Mouse (Mus musculus) C2C12 (cell line): ENCODE data around the gene Oxsm. TPM values are rescaled to one million over a fixed set of nuclear protein-coding genes. Genes with fewer than 3 reads are reported as not detected.

Experiments
- H3K27me3 ChIP-seq: one replicate; pipeline ENCODE4 v1.6.1; 2011; ENCODE audit not compliant: control insufficient read depth, insufficient read depth, insufficient read length
- H3K36me3 ChIP-seq: one replicate; pipeline ENCODE4 v1.6.1; 2011; ENCODE audit not compliant: control insufficient read depth, insufficient read depth
- H3K4me3 ChIP-seq: one replicate; pipeline ENCODE4 v1.5.1; 2011; ENCODE audit warnings: mild to moderate bottlenecking, control low read depth; ENCODE audit not compliant: poor library complexity, insufficient read depth, severe bottlenecking
- H3K79me2 ChIP-seq: one replicate; pipeline ENCODE4 v1.6.1; 2011; ENCODE audit not compliant: control insufficient read depth, insufficient read depth
- H3K79me3 ChIP-seq: one replicate; pipeline ENCODE4 v1.6.1; 2011; ENCODE audit warnings: low read depth, control low read depth
- H3ac ChIP-seq: one replicate; pipeline ENCODE3; 2011; ENCODE audit warnings: low read depth; ENCODE audit not compliant: control insufficient read depth, insufficient read length
- CEBPB ChIP-seq: IDR thresholded peaks from one replicate; pipeline ENCODE4 v1.6.1; 2011; ENCODE audit warnings: low read depth, mild to moderate bottlenecking, control low read depth, moderate library complexity
- CTCF ChIP-seq: IDR thresholded peaks from one replicate; pipeline ENCODE4 v1.5.1; 2011; ENCODE audit not compliant: control insufficient read depth, insufficient read depth, insufficient read length
- FOSL1 ChIP-seq: IDR thresholded peaks from one replicate; pipeline ENCODE4 v1.8.0; 2011; ENCODE audit warnings: mild to moderate bottlenecking, low read length; ENCODE audit not compliant: poor library complexity, insufficient read depth, severe bottlenecking
- MAX ChIP-seq: IDR thresholded peaks from one replicate; pipeline ENCODE4 v1.6.1; 2011; ENCODE audit warnings: mild to moderate bottlenecking, control low read depth
- MYOD1 ChIP-seq: IDR thresholded peaks from one replicate; pipeline ENCODE4 v1.6.1; 2011; ENCODE audit warnings: low read depth; ENCODE audit not compliant: control insufficient read depth, insufficient read length
- MYOG ChIP-seq: IDR thresholded peaks from one replicate; pipeline ENCODE4 v1.6.1; 2011; ENCODE audit not compliant: control insufficient read depth, insufficient read length; ENCODE audit errors: extremely low read depth
- USF1 ChIP-seq: IDR thresholded peaks from one replicate; pipeline ENCODE4 v1.6.1; 2011; ENCODE audit warnings: low read depth, mild to moderate bottlenecking, control low read depth, moderate library complexity
- polyA plus RNA-seq: library from polyadenylated mRNA; unstranded; fragments of >200 nt; fragmentation: generic; extraction: Trizol; gene quantifications from one replicate; pipeline ENCODE4 v1.2.1, GENCODE M21; 2012; ENCODE audit warnings: missing spikeins

The Oxsm gene
- polyA plus RNA-seq, 1 experiment = 3.6 TPM

- H3K4me3 ChIP-seq = no peak overlapping the region
- H3K79me3 ChIP-seq = no peaks in the 10 kb centered on the region
- no peaks in the 10 kb centered on the region for H3K79me2 ChIP-seq
- H3ac ChIP-seq = no peak overlapping the region
- no peaks in the 10 kb centered on the region for H3K36me3 ChIP-seq
- H3K27me3 ChIP-seq = no peaks in the 10 kb centered on the region
- TF ChIP-seq MAX = no peak
- TF ChIP-seq CEBPB = no peak
- TF ChIP-seq MYOD1 = no peak
- TF ChIP-seq CTCF = no peak
- TF ChIP-seq USF1 = no peak
- TF ChIP-seq FOSL1 = no peak
- no peak for TF ChIP-seq MYOG
Measured at GRCm38 (mm10) chr14:16279196-16279595, 29.6 kb upstream of the Oxsm start.

- Histone ChIP-seq H3K36me3 (no peaks in the 10 kb centered on the region), H3K79me3 (no peaks in the 10 kb centered on the region), H3K79me2 (no peaks in the 10 kb centered on the region), H3ac (no peak overlapping the region), H3K4me3 (no peak overlapping the region), H3K27me3 (no peaks in the 10 kb centered on the region)
- TF ChIP-seq USF1 = no peak
- no peak for TF ChIP-seq CTCF
- TF ChIP-seq CEBPB = no peak
- no peak for TF ChIP-seq MYOD1
- no peak for TF ChIP-seq MYOG
Measured at GRCm38 (mm10) chr14:16273677-16274076, 24.1 kb upstream of the Oxsm start.

GRCm38 (mm10) chr14:16269776-16270175 is 20.2 kb upstream of the Oxsm start:
- no peaks in the 10 kb centered on the region for H3K79me3 ChIP-seq
- no peaks in the 10 kb centered on the region for H3K36me3 ChIP-seq
- no peak for TF ChIP-seq USF1
- no peak for TF ChIP-seq MYOG
- no peak for TF ChIP-seq MYOD1
- no peak for TF ChIP-seq FOSL1
- H3K4me3 ChIP-seq = no peak overlapping the region
- no peaks in the 10 kb centered on the region for H3K79me2 ChIP-seq
- H3K27me3 ChIP-seq = no peaks in the 10 kb centered on the region
- no peak overlapping the region for H3ac ChIP-seq

- Histone ChIP-seq H3K27me3 (no peaks in the 10 kb centered on the region), H3K4me3 (no peak overlapping the region), H3K79me2 (no peaks in the 10 kb centered on the region), H3K36me3 (no peaks in the 10 kb centered on the region), H3K79me3 (no peaks in the 10 kb centered on the region), H3ac (no peak overlapping the region)
- TF ChIP-seq CTCF (no peak), CEBPB (no peak), MYOG (no peak), USF1 (no peak), FOSL1 (no peak), MYOD1 (no peak), MAX (no peak)
Measured at GRCm38 (mm10) chr14:16267028-16267427, 17.4 kb upstream of the Oxsm start.

GRCm38 (mm10) chr14:16261869-16262268 is 12.3 kb upstream of the Oxsm start:
- TF ChIP-seq MAX (no peak), CTCF (no peak), MYOD1 (no peak), FOSL1 (no peak), USF1 (no peak), CEBPB (no peak), MYOG (no peak)
- peaks cover 7% of the 10 kb centered on the region for H3K36me3 ChIP-seq
- H3ac ChIP-seq = no peak overlapping the region
- H3K79me3 ChIP-seq = no peaks in the 10 kb centered on the region
- H3K79me2 ChIP-seq = no peaks in the 10 kb centered on the region
- H3K27me3 ChIP-seq = no peaks in the 10 kb centered on the region
- no peak overlapping the region for H3K4me3 ChIP-seq

GRCm38 (mm10) chr14:16260541-16260940 is 10.9 kb upstream of the Oxsm start:
- Histone ChIP-seq H3K4me3 (no peak overlapping the region), H3K27me3 (no peaks in the 10 kb centered on the region), H3K79me2 (no peaks in the 10 kb centered on the region), H3K79me3 (no peaks in the 10 kb centered on the region), H3ac (no peak overlapping the region), H3K36me3 (peaks cover 7% of the 10 kb centered on the region)
- TF ChIP-seq CEBPB (no peak), MAX (no peak), MYOG (no peak), FOSL1 (no peak), USF1 (no peak), MYOD1 (no peak), CTCF (no peak)
